Mouse (Mus musculus) liver, adult 2 months (tissue): ENCODE measurements around the gene Rab38.

ENCODE experiments used
- CTCF ChIP-seq: fragments of 200-500 bp; IDR thresholded peaks from 2 replicates; pipeline ENCODE4 v1.5.1; 2011; ENCODE audit warnings: low read depth, low read length, control low read depth
- POLR2A ChIP-seq: fragments of 200-500 bp; IDR thresholded peaks from 2 replicates; pipeline ENCODE4 v1.6.1; 2011; ENCODE audit warnings: low read length, control low read depth; ENCODE audit not compliant: insufficient read depth; ENCODE audit errors: extremely low read depth

DNA sequence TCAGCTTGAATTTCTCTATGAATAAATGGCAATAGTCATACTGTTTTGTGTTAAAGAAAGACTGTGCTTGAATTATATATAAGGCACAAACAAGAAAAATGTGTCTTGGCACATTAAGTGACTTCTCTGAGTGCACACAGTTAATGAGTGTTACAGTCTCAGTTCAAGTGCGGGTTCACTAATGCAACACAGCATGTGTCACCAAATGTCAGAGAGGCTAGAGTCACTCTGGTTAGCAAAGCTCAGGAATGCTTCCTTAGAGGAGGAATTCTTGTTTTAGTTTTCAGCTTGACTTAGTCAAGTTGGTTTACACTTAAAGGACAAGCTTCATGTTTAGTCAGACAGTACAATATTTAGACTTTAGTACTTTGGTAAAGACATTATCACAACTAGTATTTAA, 35.5 kb upstream of the Rab38 start:
- TF ChIP-seq CTCF = no peak
- no peak for TF ChIP-seq POLR2A
